Mouse (Mus musculus): ENCODE data around the gene Cox7a1. TPM values are rescaled to one million over a fixed set of nuclear protein-coding genes. Genes with fewer than 3 reads are reported as not detected.
A peak's percentile ranks its signal among the peaks of the same experiment; 100 is the strongest.

Gene Cox7a1
- total RNA-seq, 2 experiments from 2014 or later = not detected

DNA sequence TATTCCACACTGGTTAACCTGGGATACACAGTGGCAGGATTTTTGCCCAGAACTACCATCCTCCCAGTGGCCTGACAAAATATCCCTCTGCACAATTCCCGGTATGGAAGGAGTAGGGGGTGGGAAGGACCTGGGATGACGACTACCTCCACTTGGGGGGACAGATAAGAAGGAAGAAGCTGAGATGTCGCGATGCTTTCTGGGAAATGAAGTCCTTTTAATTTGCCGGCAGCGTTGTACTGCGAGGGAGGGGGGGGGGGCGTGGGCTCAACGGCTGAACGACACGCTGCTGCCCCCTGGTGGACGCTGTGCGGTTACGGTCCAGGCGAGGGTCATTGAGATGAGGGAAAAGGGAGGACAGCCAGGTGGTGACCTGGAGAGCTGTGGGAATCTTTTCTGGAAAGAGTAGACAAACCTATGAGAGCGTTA is 32.8 kb downstream of the Cox7a1 start:
- peak; percentile 77 for ATAC-seq (replicated peaks; ENCODE audit: low FRiP score, poor library complexity, severe bottlenecking)

DNA sequence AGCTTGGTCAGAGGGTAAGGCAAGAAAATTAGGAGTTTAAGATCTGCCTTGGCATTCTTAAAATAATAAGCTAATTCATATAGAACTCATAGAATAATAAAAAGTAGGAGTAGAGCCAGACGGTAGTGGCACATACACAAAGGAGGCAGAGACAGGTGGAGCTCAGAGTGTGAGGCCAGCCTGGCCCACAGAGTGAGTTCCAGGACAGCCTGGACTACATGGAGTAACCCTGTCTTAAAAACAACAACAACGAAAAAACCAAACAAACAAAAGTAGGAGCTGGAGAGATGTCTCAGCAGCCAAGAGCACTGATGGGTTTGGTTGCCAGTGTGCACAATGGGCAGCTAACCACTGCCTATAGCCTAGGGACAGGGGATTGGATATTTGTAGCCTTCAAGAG is 33.3 kb downstream of the Cox7a1 start:
- ATAC-seq (replicated peaks; ENCODE audit: low FRiP score, poor library complexity, severe bottlenecking) = no peak

DNA sequence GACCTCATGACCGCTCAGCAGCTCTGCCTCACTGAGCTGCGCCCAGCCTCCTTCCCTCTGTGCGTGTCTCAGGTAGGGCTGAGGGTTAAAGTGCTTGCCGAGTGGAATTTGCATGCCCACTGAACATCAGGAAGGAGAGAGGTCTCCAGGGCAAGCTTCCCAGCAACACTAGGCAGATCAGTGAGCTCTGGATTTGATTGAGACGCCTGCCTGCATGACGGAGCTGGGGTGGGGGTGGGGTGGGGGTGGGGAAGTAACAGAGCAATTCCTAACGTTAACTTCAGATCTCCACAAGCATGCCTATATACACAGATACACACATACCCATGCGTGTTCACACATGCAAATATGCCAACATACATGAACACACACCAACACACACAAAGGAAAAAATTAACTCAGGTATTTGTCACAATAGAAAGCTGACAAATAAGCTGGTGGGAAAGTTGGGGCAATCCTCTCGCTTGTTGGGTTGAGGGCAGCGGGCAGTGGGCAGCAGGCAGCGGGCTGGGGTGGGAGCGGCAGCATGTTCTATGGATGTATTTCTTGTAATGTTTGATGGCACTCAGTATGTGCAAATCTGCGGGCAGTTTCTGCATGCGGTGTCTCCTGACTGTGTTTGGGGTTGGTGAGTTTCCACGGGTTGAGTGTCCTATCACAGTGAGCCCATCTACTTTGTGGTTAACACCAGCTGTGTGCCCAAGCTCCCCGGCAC is 35.5 kb downstream of the Cox7a1 start:
- ATAC-seq (replicated peaks; ENCODE audit: low FRiP score, poor library complexity, severe bottlenecking) = no peak

DNA sequence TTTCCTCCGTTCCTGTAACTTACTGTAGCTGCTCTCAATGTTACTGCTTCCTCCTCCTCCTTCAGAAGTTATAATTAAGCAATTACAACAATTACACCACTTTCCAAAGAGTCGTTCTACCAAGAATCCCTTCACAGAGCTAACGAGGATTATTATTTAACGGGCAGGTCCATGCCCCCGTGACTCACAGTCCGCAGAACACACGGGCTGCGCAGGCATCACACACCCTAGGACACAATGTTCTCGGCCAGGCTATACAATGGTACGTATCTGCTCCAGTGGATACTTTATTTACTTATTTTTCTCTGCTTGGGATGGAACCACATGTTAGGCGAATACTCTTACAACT is 36.0 kb downstream of the Cox7a1 start:
- no peak for ATAC-seq (replicated peaks; ENCODE audit: low FRiP score, poor library complexity, severe bottlenecking)

DNA sequence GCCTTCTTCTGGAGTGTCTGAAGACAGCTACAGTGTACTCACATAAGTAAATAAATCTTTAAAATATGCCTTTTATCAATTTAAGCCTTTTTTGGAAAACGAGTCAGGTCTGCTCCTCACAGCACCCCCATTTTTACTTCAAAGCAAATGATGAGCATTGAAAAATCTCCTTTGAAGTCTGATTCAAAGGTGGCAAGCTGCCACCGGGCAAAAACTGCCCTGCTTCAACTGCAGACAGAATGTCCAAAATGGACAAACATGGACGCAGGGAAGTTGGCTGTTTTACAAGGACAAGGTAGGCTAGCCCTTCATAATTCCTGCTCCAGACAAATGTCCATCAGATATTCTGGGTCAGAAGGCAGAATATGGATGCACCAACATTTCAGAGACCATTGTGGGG is 37.5 kb downstream of the Cox7a1 start:
- no peak for ATAC-seq (replicated peaks; ENCODE audit: low FRiP score, poor library complexity, severe bottlenecking)

DNA sequence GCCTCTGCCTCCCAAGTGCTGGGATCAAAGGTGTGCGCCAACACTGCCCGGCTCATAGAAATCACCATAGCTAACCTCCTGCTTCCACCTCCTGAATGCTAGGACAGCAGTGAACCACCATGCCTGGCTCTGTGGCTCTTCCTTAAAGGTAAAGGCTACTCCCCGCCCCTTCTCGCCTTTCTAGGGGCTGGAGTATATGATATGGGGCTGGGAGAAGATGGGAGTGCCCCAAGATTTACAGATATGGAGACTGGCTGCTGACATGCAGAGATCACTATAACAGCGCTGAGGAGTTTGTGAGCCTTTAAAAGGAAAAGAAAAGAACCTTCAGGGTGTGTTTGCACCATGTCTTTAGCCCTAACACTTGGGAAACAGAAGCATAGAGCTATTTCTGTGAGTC is 38.3 kb downstream of the Cox7a1 start:
- ATAC-seq (replicated peaks; ENCODE audit: low FRiP score, poor library complexity, severe bottlenecking) = peak; percentile 61; the same call in 1 of the 2 replicates

DNA sequence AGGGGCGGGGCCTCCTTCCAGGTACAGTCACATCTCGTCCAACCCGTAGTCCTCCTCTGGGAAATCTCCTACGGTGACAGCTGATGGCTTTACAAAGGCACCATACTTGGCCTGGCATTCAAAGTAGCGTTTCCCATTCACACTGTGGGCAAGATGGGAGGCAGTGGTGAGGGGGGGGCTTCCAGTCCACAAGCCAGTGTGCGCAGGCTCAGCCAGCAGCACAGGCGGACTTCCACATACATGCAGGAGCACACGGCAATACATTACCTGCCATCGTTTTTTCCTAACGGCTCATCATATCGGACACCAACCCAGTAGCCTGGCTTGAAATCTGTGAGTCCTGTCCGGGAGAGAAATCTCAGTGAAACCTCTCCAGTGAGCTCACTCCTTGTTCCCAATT is 40.3 kb downstream of the Cox7a1 start:
- ATAC-seq (replicated peaks; ENCODE audit: low FRiP score, poor library complexity, severe bottlenecking) = no peak

DNA sequence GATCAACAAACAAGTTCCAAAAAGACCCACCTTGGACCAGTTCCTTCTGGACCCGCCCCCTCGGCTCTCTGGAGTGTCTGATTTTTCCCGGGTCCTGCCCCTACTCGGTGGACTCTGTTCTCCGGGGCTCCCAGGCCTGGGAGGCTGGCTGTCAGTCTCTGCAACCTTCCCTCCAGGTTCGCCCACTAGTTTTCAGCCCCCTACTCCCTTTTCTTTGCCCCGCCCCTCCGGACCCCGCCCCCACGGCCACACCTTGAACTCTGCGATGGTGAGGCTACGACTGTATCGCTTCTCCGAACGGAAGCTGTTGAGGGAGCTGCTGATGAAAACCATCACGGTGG is 47.4 kb downstream of the Cox7a1 start:
- no peak for ATAC-seq (replicated peaks; ENCODE audit: low FRiP score, poor library complexity, severe bottlenecking)

DNA sequence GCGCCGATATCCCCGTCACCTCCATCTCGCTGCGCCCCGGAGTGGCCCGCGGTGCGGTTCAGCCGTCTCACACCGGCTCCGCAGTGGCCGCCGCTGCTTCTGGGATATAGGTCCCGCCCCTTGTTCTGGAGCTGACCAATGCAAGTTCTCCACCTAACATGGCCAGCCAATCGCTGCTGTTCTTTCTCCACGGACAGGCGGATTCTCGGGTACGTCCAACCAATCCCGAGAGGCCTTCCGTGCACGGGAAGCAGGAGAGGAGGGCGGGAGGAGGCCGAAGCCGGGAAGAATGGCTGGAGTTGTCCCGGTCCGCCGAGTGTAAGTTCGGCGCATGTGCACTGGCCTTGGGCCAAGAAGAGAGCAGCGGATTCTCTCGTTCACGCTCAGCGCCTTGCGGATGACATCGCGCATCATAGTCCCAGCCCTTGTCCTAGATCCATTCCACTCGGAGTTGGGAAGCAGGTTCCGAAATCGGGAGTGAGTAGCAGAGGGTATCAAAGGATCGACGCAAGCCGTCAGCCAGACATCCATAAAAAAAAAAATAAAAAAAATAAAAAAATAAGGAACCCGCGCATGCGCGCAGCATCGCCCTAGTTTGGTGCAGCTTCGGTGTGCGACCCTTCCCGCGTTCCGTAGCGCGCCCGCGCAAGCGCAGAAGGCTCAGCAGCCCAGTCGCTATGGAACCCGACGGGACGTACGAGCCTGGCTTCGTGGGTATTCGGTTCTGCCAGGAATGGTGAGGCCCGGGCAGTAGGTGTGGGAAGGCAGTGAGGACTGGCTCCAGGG is 47.9 kb downstream of the Cox7a1 start, which contains the start of the genes Polr2i and Tbcb:
Gene Polr2i, plus strand, starts transcription at position 280 of the 786 bp plus-strand sequence.
Gene Tbcb, minus strand, starts transcription at position 604 of the 786 bp plus-strand sequence.
- ATAC-seq (replicated peaks; ENCODE audit: low FRiP score, poor library complexity, severe bottlenecking) = peak; percentile 94

DNA sequence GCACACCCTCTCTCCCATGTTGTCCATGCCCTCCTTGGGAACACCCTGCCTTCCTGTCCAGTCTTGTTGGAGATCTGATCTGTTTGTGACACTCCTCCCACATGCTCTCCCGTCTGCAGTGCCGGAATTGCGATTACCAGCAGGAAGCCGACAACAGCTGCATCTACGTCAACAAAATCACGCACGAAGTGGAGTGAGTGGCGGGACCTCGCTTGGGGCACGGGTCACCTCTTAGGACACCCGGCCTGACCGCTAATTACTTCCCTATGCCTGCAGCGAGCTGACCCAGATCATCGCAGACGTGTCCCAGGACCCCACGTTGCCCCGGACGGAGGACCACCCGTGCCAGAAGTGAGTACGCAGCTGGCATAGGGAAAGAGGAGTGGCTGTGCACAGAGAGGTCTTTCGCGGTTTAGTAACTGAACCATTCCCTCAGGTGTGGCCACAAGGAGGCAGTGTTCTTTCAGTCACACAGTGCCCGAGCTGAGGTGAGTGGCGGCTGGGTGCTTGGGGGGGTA is 48.7 kb downstream of the Cox7a1 start:
- peak; percentile 38 for ATAC-seq (replicated peaks; ENCODE audit: low FRiP score, poor library complexity, severe bottlenecking)

DNA sequence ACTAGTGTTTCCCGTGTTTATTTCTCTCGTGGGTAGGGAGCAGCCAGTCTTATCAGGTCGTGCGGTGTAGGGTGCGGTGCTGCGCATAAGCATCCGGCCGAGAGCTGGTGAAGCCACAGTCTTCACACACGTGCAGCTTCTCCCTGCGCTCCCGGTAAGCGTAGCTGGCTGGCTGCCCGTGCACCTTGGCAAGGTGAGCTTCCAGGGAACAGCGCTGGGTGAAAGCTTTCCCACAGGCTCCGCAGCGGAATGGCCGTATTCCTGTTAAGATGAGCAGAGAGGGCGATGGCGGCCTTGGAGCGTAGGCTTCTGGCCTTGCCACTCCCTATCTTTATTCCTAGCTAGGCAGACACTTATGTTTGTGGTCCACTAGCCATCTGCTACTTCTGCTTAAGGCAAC is 49.4 kb downstream of the Cox7a1 start:
- no peak for ATAC-seq (replicated peaks; ENCODE audit: low FRiP score, poor library complexity, severe bottlenecking)

DNA sequence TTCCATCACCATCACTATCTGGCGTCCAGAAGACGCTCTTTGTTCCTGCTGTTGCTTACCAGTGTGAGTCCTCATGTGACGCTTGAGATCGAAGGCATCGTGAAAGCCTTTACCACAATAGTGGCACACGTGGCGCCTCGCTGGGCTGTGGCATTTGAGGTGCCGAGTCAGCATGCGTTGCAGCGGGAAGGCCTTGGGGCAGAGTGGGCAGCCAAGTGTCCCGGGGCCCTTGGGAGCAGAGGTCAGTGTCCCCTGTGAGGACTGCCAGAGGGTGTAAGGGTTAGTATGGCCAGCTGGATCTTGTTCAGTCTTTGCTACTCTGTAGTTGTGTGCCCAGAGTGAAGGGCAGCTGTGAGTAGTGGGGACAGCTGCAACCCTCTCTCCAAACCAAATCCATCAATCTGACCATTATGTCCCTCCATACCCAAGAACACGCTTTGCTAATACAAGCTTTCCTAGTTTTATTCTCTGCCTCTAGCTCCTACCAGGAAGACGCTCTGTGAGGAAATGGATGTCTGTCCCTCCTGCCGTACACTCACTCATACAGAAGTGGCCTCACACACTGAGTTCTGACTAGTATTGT is 50.4 kb downstream of the Cox7a1 start:
- no peak for ATAC-seq (replicated peaks; ENCODE audit: low FRiP score, poor library complexity, severe bottlenecking)

DNA sequence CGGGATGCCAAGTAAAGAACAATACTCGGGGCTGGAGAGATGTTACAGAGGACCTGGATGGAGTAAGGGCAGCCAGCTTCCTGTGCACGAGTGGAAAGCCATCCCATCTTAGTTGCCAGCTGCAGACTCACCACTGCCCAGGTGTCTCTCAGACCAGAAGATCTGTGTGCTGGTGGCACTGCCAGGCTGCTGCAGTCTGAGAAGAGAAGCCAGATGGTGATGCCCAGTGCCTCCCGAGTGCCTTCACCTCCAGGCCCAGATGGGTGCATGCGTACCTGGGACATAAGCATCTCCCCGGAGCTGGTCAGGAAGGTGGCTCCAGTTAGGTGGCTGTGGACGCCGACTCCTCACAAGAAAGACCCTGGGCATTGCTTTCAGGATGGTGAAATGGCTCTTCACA is 51.1 kb downstream of the Cox7a1 start:
- ATAC-seq (replicated peaks; ENCODE audit: low FRiP score, poor library complexity, severe bottlenecking) = no peak

DNA sequence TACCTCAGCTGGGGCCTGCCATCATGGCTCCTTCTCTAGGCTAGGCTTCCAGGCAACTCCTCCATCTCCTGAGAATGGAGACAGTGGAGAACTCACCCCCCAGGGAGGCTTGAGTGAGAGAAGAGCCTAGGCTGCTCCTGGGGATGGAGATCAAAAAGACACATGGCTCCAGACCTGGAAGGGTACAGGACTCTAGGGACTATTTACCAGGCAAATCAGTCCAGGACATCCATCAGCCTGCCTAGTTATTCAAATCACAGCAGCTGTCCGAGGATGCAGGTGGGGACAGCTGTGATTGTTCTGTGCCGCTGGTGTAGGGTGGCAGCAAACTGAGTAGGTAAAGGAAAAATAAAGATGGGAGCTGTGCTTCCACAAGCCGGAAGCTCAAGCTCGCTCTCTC is 51.7 kb downstream of the Cox7a1 start, which contains the start of gene Ovol3:
Gene Ovol3, minus strand, starts transcription at position 101 of the 400 bp plus-strand sequence.
- no peak for ATAC-seq (replicated peaks; ENCODE audit: low FRiP score, poor library complexity, severe bottlenecking)

Other genes with a start within 250 kb of the Cox7a1 start
- 2.3 and 2.7 TPM in 2 replicates for gene Zfp74, start 230.1 kb upstream of the Cox7a1 start, total RNA-seq (2015; ENCODE audit: low replicate concordance)
- gene Zfp74, start 230.1 kb upstream of the Cox7a1 start, total RNA-seq (2017; ENCODE audit: low replicate concordance) = 1.4 and 1.7 TPM in 2 replicates
- 2.5 and 3.5 TPM in 2 replicates for gene Zfp568, start 200.2 kb upstream of the Cox7a1 start, total RNA-seq (2015; ENCODE audit: low replicate concordance)
- gene Zfp568, start 200.2 kb upstream of the Cox7a1 start, total RNA-seq (2017; ENCODE audit: low replicate concordance) = 3.0 and 4.2 TPM in 2 replicates
- not detected in 2 replicates for gene Zfp14, start 132.8 kb upstream of the Cox7a1 start, total RNA-seq (2015; ENCODE audit: low replicate concordance)
- 1.7 TPM in 1 of 2 replicates, not detected in the other for gene Zfp14, start 132.8 kb upstream of the Cox7a1 start, total RNA-seq (2017; ENCODE audit: low replicate concordance)
- gene Zfp82, start 111.2 kb upstream of the Cox7a1 start, total RNA-seq (2015; ENCODE audit: low replicate concordance) = not detected in 2 replicates
- 0.84 TPM in 1 of 2 replicates, not detected in the other for gene Zfp82, start 111.2 kb upstream of the Cox7a1 start, total RNA-seq (2017; ENCODE audit: low replicate concordance)
- gene Gm26920, start 93.7 kb upstream of the Cox7a1 start, total RNA-seq (2015; ENCODE audit: low replicate concordance) = not detected in 2 replicates
- gene Gm26920, start 93.7 kb upstream of the Cox7a1 start, total RNA-seq (2017; ENCODE audit: low replicate concordance) = not detected in 2 replicates
- gene Zfp566, start 93.6 kb upstream of the Cox7a1 start, total RNA-seq (2015; ENCODE audit: low replicate concordance) = 0.38 and 2.1 TPM in 2 replicates
- 0.34 TPM in 1 of 2 replicates, not detected in the other for gene Zfp566, start 93.6 kb upstream of the Cox7a1 start, total RNA-seq (2017; ENCODE audit: low replicate concordance)
- gene Zfp260, start 89.4 kb upstream of the Cox7a1 start, total RNA-seq (2015; ENCODE audit: low replicate concordance) = 12.7 and 14.6 TPM in 2 replicates
- gene Zfp260, start 89.4 kb upstream of the Cox7a1 start, total RNA-seq (2017; ENCODE audit: low replicate concordance) = 4.5 and 10.7 TPM in 2 replicates
- gene Zfp382, start 62.2 kb upstream of the Cox7a1 start, total RNA-seq (2015; ENCODE audit: low replicate concordance) = 0.63 and 1.2 TPM in 2 replicates
- 1.3 and 3.3 TPM in 2 replicates for gene Zfp382, start 62.2 kb upstream of the Cox7a1 start, total RNA-seq (2017; ENCODE audit: low replicate concordance)
- 21.5 and 34.4 TPM in 2 replicates for gene Zfp146, start 14.4 kb upstream of the Cox7a1 start, total RNA-seq (2015; ENCODE audit: low replicate concordance)
- gene Zfp146, start 14.4 kb upstream of the Cox7a1 start, total RNA-seq (2017; ENCODE audit: low replicate concordance) = 30.3 and 56.9 TPM in 2 replicates
- gene Capns1, start 14.7 kb downstream of the Cox7a1 start, total RNA-seq (2015; ENCODE audit: low replicate concordance) = 121 and 178 TPM in 2 replicates
- 60.6 and 91.3 TPM in 2 replicates for gene Capns1, start 14.7 kb downstream of the Cox7a1 start, total RNA-seq (2017; ENCODE audit: low replicate concordance)
- 9.8 and 22.1 TPM in 2 replicates for gene Polr2i, start 47.8 kb downstream of the Cox7a1 start, total RNA-seq (2015; ENCODE audit: low replicate concordance)
- 11.0 and 12.6 TPM in 2 replicates for gene Polr2i, start 47.8 kb downstream of the Cox7a1 start, total RNA-seq (2017; ENCODE audit: low replicate concordance)
- 36.4 and 38.6 TPM in 2 replicates for gene Tbcb, start 48.1 kb downstream of the Cox7a1 start, total RNA-seq (2015; ENCODE audit: low replicate concordance)
- 6.3 and 11.7 TPM in 2 replicates for gene Tbcb, start 48.1 kb downstream of the Cox7a1 start, total RNA-seq (2017; ENCODE audit: low replicate concordance)
- not detected in 2 replicates for gene Ovol3, start 51.6 kb downstream of the Cox7a1 start, total RNA-seq (2015; ENCODE audit: low replicate concordance)
- not detected in 2 replicates for gene Ovol3, start 51.6 kb downstream of the Cox7a1 start, total RNA-seq (2017; ENCODE audit: low replicate concordance)
- gene Thap8, start 96.0 kb downstream of the Cox7a1 start, total RNA-seq (2015; ENCODE audit: low replicate concordance) = not detected in 2 replicates
- not detected in 2 replicates for gene Thap8, start 96.0 kb downstream of the Cox7a1 start, total RNA-seq (2017; ENCODE audit: low replicate concordance)
- 6.9 and 22.5 TPM in 2 replicates for gene Wdr62, start 96.3 kb downstream of the Cox7a1 start, total RNA-seq (2015; ENCODE audit: low replicate concordance)
- gene Wdr62, start 96.3 kb downstream of the Cox7a1 start, total RNA-seq (2017; ENCODE audit: low replicate concordance) = 4.9 and 11.7 TPM in 2 replicates
- not detected in 2 replicates for gene Clip3, start 107.6 kb downstream of the Cox7a1 start, total RNA-seq (2015; ENCODE audit: low replicate concordance)
- gene Clip3, start 107.6 kb downstream of the Cox7a1 start, total RNA-seq (2017; ENCODE audit: low replicate concordance) = not detected in 2 replicates
- gene Alkbh6, start 124.6 kb downstream of the Cox7a1 start, total RNA-seq (2015; ENCODE audit: low replicate concordance) = 0.96 and 3.3 TPM in 2 replicates
- gene Alkbh6, start 124.6 kb downstream of the Cox7a1 start, total RNA-seq (2017; ENCODE audit: low replicate concordance) = 2.0 and 5.4 TPM in 2 replicates
- not detected in 2 replicates for gene Syne4, start 130.7 kb downstream of the Cox7a1 start, total RNA-seq (2015; ENCODE audit: low replicate concordance)
- gene Syne4, start 130.7 kb downstream of the Cox7a1 start, total RNA-seq (2017; ENCODE audit: low replicate concordance) = not detected in 2 replicates
- not detected in 2 replicates for gene E130208F15Rik, start 137.6 kb downstream of the Cox7a1 start, total RNA-seq (2015; ENCODE audit: low replicate concordance)
- 1.5 TPM in 1 of 2 replicates, not detected in the other for gene E130208F15Rik, start 137.6 kb downstream of the Cox7a1 start, total RNA-seq (2017; ENCODE audit: low replicate concordance)
- gene Sdhaf1, start 139.8 kb downstream of the Cox7a1 start, total RNA-seq (2015; ENCODE audit: low replicate concordance) = 0.84 TPM in 1 of 2 replicates, not detected in the other
- gene Sdhaf1, start 139.8 kb downstream of the Cox7a1 start, total RNA-seq (2017; ENCODE audit: low replicate concordance) = 0.77 and 2.8 TPM in 2 replicates
- gene Lrfn3, start 178.6 kb downstream of the Cox7a1 start, total RNA-seq (2015; ENCODE audit: low replicate concordance) = not detected in 2 replicates
- not detected in 2 replicates for gene Lrfn3, start 178.6 kb downstream of the Cox7a1 start, total RNA-seq (2017; ENCODE audit: low replicate concordance)
- 315 and 361 TPM in 2 replicates for gene Tyrobp, start 229.6 kb downstream of the Cox7a1 start, total RNA-seq (2015; ENCODE audit: low replicate concordance)
- 122 and 140 TPM in 2 replicates for gene Tyrobp, start 229.6 kb downstream of the Cox7a1 start, total RNA-seq (2017; ENCODE audit: low replicate concordance)
- 14.2 and 29.0 TPM in 2 replicates for gene Hcst, start 235.7 kb downstream of the Cox7a1 start, total RNA-seq (2015; ENCODE audit: low replicate concordance)
- 2.6 and 13.9 TPM in 2 replicates for gene Hcst, start 235.7 kb downstream of the Cox7a1 start, total RNA-seq (2017; ENCODE audit: low replicate concordance)
- 2.1 and 5.0 TPM in 2 replicates for gene Nfkbid, start 237.6 kb downstream of the Cox7a1 start, total RNA-seq (2015; ENCODE audit: low replicate concordance)
- gene Nfkbid, start 237.6 kb downstream of the Cox7a1 start, total RNA-seq (2017; ENCODE audit: low replicate concordance) = 0.14 and 3.6 TPM in 2 replicates